Mouse (Mus musculus): ENCODE measurements around the gene Ubr4. TPM values are rescaled to one million over a fixed set of nuclear protein-coding genes. Genes with fewer than 3 reads are reported as not detected.

Ubr4 gene
- polyA plus RNA-seq, 1 experiment from 2014 or later = 64.5 TPM

DNA sequence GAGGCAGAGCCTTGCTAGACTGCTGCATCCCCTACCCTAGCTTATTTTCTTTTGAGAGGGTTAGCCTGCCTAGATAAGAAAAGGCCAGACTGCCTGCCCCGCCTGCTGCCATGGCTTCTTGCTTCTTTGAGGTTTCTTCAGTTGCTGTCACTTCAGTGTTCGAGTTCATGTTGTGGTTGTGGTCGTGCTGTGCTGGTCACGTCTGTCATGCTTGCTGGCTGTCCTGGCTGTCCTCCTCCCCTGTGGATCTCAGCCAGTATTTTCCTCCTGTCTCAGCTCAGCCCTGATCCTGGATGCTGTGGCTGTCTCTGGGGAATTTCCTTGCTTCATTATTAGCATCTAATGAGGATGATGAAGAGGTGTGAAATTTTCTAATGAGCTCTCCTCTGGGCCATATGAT, 89.4 kb downstream of the Ubr4 start:
- Histone ChIP-seq H3K36me3 (peaks cover 94% of the 10 kb centered on the region), H3K9ac (no peak overlapping the region), H3K4me2 (no peak overlapping the region), H3K4me1 (0 out of 2 replicates have a peak, but pooled peaks cover 2% of the 10 kb centered on the region), H3K4me3 (no peak overlapping the region), H3K27ac (no peak overlapping the region), H3K9me3 (no peaks in the 10 kb centered on the region), H3K27me3 (no peaks in the 10 kb centered on the region)
- WGBS = 80% methylated on average over 4 of the region's 4 CpGs
- ATAC-seq (ENCODE audit: borderline replicate concordance, extremely low read depth, low FRiP score, low TSS enrichment) = peak; percentile 44; the same call in 1 of the 2 replicates

DNA sequence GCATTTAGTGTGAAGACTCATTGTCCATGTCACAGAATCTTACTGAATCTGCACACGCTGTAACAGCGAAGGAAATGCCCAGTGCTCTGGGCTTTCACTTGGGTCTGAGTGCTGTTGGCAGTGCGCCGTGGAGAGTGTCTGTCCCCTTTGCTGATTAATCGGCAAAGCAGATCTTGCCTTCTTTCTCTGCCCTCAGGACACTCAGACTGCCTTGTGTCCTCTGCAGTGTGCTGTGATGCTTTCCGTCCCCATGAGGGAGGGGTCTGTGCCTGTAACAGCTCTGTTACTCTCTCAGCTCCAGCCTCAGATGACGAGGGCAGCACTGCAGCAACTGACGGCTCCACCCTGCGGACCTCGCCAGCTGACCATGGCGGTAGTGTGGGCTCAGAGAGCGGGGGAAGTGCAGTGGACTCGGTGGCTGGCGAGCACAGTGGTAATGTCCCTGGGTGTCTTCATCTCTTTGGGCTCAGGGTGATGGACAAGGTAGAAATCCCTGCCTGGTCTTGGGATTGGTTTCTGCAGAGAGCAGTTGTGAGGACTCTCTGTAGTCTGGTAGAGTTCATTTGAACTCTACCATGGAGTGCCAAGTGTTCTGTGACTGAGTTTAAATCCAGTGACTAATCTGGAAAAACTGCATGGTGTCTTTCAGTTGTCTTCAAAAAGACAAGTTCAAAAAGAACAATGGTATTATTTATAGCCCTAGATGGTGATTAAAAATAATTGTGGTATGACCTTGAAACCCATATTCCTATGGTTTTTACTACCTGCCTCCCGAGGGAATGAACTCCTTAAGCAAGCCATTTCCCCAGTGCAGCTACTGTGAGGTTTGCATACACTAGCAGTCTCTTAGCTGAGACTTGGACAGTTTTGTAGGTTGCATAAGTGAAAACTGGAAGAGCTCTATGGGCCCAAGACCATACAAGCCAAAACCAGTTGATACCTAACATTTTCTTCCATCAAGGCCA, 90.3 kb downstream of the Ubr4 start:
- 84% methylated on average over 15 of the region's 15 CpGs for WGBS
- no peak for ATAC-seq (ENCODE audit: borderline replicate concordance, extremely low read depth, low FRiP score, low TSS enrichment)
- Histone ChIP-seq H3K4me3 (no peak overlapping the region), H3K9me3 (no peaks in the 10 kb centered on the region), H3K4me1 (0 out of 2 replicates have a peak, but pooled peaks cover 6% of the 10 kb centered on the region), H3K4me2 (no peak overlapping the region), H3K36me3 (peaks cover 92% of the 10 kb centered on the region), H3K9ac (no peak overlapping the region), H3K27me3 (no peaks in the 10 kb centered on the region), H3K27ac (no peak overlapping the region)

GRCm38 (mm10) chr4:139444315-139444714, 91.9 kb downstream of the Ubr4 start:
- Histone ChIP-seq H3K4me3 (no peak overlapping the region), H3K36me3 (peaks cover 94% of the 10 kb centered on the region), H3K27me3 (no peaks in the 10 kb centered on the region), H3K9ac (no peak overlapping the region), H3K4me2 (no peak overlapping the region), H3K9me3 (no peaks in the 10 kb centered on the region), H3K27ac (no peak overlapping the region), H3K4me1 (0 out of 2 replicates have a peak, but pooled peaks cover 6% of the 10 kb centered on the region)
- ATAC-seq (ENCODE audit: borderline replicate concordance, extremely low read depth, low FRiP score, low TSS enrichment) = no peak
- 89% methylated on average over 10 of the region's 10 CpGs for WGBS

DNA sequence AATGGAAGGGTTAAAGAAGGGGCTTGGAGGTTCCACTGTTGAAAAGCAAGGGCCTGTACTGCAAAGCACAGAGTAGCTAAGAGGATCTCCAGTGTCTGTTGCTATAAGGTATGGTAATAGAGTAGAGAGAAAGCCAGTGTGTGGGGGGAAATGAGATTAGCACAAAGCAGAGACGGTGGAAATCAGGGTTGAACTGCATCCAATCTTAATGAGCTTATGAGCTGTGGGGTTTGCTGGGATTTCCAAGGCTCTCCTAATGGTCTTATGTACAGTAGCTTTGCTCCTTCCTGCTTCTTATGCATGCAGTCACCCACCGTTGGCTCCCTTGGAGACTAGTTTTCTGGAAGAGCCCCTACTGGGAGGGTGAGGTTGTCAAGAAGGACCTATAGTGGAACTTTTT, 93.8 kb downstream of the Ubr4 start:
- H3K4me2 ChIP-seq = no peak overlapping the region
- no peaks in the 10 kb centered on the region for H3K27me3 ChIP-seq
- WGBS = 77% methylated on average over 2 of the region's 2 CpGs
- H3K36me3 ChIP-seq = peaks cover 95% of the 10 kb centered on the region
- H3K4me1 ChIP-seq = 0 out of 2 replicates have a peak, but pooled peaks cover 6% of the 10 kb centered on the region
- H3K4me3 ChIP-seq = no peak overlapping the region
- no peak overlapping the region for H3K9ac ChIP-seq
- no peaks in the 10 kb centered on the region for H3K9me3 ChIP-seq
- ATAC-seq (ENCODE audit: borderline replicate concordance, extremely low read depth, low FRiP score, low TSS enrichment) = no peak
- peak overlapping the region; percentile 52; the same call in 1 of the 2 replicates for H3K27ac ChIP-seq

GRCm38 (mm10) chr4:139446731-139447675, 94.6 kb downstream of the Ubr4 start:
- peaks cover 95% of the 10 kb centered on the region for H3K36me3 ChIP-seq
- no peak overlapping the region for H3K4me2 ChIP-seq
- H3K27me3 ChIP-seq = no peaks in the 10 kb centered on the region
- no peaks in the 10 kb centered on the region for H3K9me3 ChIP-seq
- H3K4me3 ChIP-seq = no peak overlapping the region
- peak overlapping the region; percentile 52; the same call in 1 of the 2 replicates for H3K27ac ChIP-seq
- no peak overlapping the region for H3K9ac ChIP-seq
- 66% methylated on average over 11 of the region's 11 CpGs for WGBS
- 0 out of 2 replicates have a peak, but pooled peaks cover 6% of the 10 kb centered on the region for H3K4me1 ChIP-seq
- ATAC-seq (ENCODE audit: borderline replicate concordance, extremely low read depth, low FRiP score, low TSS enrichment) = peak; percentile 76; the same call in 1 of the 2 replicates

- Histone ChIP-seq H3K4me1 (no peaks in the 10 kb centered on the region), H3K4me3 (no peak overlapping the region), H3K27me3 (no peaks in the 10 kb centered on the region), H3K4me2 (no peak overlapping the region), H3K36me3 (peaks cover 97% of the 10 kb centered on the region), H3K9ac (no peak overlapping the region), H3K27ac (no peak overlapping the region), H3K9me3 (no peaks in the 10 kb centered on the region)
- no peak for ATAC-seq (ENCODE audit: borderline replicate concordance, extremely low read depth, low FRiP score, low TSS enrichment)
- 91% methylated on average over 8 of the region's 8 CpGs for WGBS
These were observed 100.7 kb downstream of the Ubr4 start for GRCm38 (mm10) chr4:139452944-139453700.

- Histone ChIP-seq H3K4me2 (no peak overlapping the region), H3K4me1 (no peaks in the 10 kb centered on the region), H3K27ac (no peak overlapping the region), H3K27me3 (no peaks in the 10 kb centered on the region), H3K9ac (no peak overlapping the region), H3K4me3 (no peak overlapping the region), H3K36me3 (peaks cover 97% of the 10 kb centered on the region), H3K9me3 (no peaks in the 10 kb centered on the region)
- no peak for ATAC-seq (ENCODE audit: borderline replicate concordance, extremely low read depth, low FRiP score, low TSS enrichment)
- 87% methylated on average over 6 of the region's 6 CpGs for WGBS
These were observed 101.9 kb downstream of the Ubr4 start for GRCm38 (mm10) chr4:139454339-139454738.

DNA sequence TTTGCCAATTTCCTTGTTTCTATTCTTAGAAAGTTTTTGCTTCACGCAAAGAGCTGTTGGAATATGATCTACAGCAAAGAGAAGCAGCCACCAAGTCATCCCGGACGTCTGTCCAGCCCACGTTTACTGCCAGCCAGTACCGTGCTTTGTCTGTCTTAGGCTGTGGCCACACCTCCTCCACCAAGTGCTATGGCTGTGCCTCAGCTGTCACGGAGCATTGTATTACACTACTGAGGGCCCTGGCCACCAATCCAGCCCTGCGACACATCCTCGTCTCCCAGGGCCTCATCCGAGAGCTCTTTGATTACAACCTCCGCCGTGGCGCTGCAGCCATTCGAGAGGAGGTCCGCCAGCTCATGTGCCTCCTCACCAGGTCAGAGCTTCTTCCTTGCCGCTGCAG, 107.6 kb downstream of the Ubr4 start:
- H3K9me3 ChIP-seq = no peaks in the 10 kb centered on the region
- no peaks in the 10 kb centered on the region for H3K4me1 ChIP-seq
- no peak overlapping the region for H3K4me2 ChIP-seq
- 84% methylated on average over 15 of the region's 15 CpGs for WGBS
- peaks cover 96% of the 10 kb centered on the region for H3K36me3 ChIP-seq
- no peak for ATAC-seq (ENCODE audit: borderline replicate concordance, extremely low read depth, low FRiP score, low TSS enrichment)
- H3K9ac ChIP-seq = no peak overlapping the region
- H3K4me3 ChIP-seq = no peak overlapping the region
- no peak overlapping the region for H3K27ac ChIP-seq
- H3K27me3 ChIP-seq = no peaks in the 10 kb centered on the region

DNA sequence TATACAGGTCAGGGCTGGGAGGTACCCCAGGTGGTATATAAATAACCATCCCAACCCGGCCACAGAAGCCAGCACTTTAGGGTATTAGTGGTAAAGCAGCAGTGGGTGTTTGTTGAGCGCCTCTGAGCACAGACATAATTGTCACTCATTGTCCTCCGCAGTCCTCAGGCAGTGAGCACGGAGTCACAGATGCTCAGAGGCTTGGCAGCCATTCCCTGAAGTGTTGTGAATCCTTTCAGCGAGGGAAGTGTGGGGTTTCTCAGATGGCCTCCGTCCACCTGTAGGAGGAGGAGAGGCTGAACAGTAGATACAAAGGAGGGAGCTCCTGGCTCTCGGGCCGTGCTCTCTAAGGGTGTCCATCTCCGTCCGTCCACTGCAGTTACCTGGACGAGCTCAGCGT, 111.8 kb downstream of the Ubr4 start:
- WGBS = 93% methylated on average over 12 of the region's 12 CpGs

GRCm38 (mm10) chr4:139466541-139466940, 114.1 kb downstream of the Ubr4 start:
- Histone ChIP-seq H3K9ac (no peak overlapping the region), H3K9me3 (no peaks in the 10 kb centered on the region), H3K27me3 (no peaks in the 10 kb centered on the region), H3K4me1 (no peaks in the 10 kb centered on the region), H3K27ac (no peak overlapping the region), H3K4me3 (no peak overlapping the region), H3K4me2 (no peak overlapping the region), H3K36me3 (peaks cover 96% of the 10 kb centered on the region)
- ATAC-seq (ENCODE audit: borderline replicate concordance, extremely low read depth, low FRiP score, low TSS enrichment) = no peak
- WGBS = 87% methylated on average over 6 of the region's 6 CpGs

More for the DNA sequence above, 111.8 kb downstream of the Ubr4 start:
- Histone ChIP-seq H3K9me3 (no peaks in the 10 kb centered on the region), H3K9ac (no peak overlapping the region), H3K4me3 (no peak overlapping the region), H3K4me2 (no peak overlapping the region), H3K27ac (no peak overlapping the region), H3K36me3 (peaks cover 96% of the 10 kb centered on the region), H3K27me3 (no peaks in the 10 kb centered on the region), H3K4me1 (no peaks in the 10 kb centered on the region)
- ATAC-seq (ENCODE audit: borderline replicate concordance, extremely low read depth, low FRiP score, low TSS enrichment) = no peak

- no peaks in the 10 kb centered on the region for H3K4me1 ChIP-seq
- no peak overlapping the region for H3K4me2 ChIP-seq
- H3K4me3 ChIP-seq = no peak overlapping the region
- no peaks in the 10 kb centered on the region for H3K27me3 ChIP-seq
- H3K36me3 ChIP-seq = peaks cover 96% of the 10 kb centered on the region
- no peak overlapping the region for H3K9ac ChIP-seq
- 38% methylated on average over 7 of the region's 7 CpGs for WGBS
- ATAC-seq (ENCODE audit: borderline replicate concordance, extremely low read depth, low FRiP score, low TSS enrichment) = peak; percentile 64; the same call in 1 of the 2 replicates
- no peak overlapping the region for H3K27ac ChIP-seq
- no peaks in the 10 kb centered on the region for H3K9me3 ChIP-seq
These were observed 117.8 kb downstream of the Ubr4 start for GRCm38 (mm10) chr4:139470198-139470597.

Data from lung, embryonic 15.5 days (tissue).